Mouse (Mus musculus): ENCODE data around the gene Hist1h2ao. TPM values are rescaled to one million over a fixed set of nuclear protein-coding genes. Genes with fewer than 3 reads are reported as not detected.

Hist1h2ao gene
- not detected for polyA plus RNA-seq (2014; fragmentation: Illumina TruSeq; extraction: RNeasy Lipid Tissue Mini Kit (QIAGEN cat#74804); ENCODE audit: low read depth, low replicate concordance)

DNA sequence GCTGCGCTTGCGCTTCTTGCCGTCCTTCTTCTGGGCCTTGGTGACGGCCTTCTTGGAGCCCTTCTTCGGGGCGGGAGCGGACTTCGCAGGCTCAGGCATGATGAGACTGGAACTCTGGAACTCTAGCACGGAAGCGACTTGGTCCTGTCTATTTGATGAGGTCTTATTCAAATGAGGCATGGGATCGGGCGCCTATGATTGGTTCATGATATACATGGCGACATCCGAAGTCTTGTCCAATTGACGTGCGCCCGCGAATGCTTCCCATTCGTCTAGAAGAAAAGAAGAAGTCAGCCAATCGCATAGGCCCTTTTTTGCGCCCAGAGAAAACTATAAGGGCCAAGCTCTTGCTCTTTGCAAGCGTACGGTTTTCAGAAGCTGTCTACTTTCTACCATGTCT is at the start of gene Hist1h2ao, which contains the start of gene Hist1h2bq:
Gene Hist1h2ao, plus strand, starts transcription at position 393 of the 400 bp plus-strand sequence.
Gene Hist1h2bq, minus strand, starts transcription at position 125 of the 400 bp plus-strand sequence.

DNA sequence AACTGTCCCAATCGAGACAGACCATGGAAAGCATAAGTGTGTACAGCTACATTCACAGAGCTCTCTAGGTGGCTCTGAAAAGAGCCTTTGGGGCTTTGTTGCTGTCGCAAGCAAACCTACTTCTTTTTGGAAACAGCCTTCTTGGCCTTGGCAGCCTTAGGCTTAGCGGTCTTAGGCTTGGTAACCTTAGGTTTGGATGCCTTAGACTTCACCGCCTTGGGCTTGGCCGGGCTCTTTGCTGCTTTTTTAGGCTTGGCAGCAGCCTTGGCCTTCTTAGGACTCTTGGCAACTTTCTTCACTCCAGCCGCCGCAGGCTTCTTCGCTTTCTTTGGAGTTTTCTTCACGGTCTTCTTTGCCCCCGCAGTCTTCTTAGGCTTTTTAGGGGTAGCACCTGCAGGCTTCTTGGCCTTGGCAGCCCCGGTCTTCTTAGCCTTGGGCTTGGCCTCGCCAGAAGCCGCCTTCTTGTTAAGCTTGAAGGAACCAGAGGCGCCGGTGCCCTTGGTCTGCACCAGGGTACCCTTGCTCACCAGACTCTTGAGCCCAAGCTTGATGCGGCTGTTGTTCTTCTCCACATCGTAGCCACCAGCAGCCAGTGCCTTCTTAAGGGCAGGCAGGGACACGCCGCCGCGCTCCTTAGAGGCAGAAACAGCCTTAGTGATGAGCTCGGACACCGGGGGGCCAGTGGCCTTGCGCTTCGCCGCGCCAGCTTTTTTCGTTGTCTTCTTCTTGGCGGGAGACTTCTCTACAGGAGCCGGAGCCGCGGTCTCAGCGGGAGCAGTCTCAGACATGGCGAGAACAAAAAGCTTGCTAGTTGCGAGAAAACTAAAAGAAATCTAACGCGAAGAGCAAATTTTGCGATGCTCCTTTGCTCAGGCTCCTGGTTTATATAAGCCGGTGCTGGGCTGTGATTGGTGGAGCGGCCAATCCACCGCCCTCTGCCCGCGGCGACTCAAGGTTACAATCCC is 30.2 kb upstream of the Hist1h2ao start, which contains the start of gene Hist1h1b:
Gene Hist1h1b, minus strand, starts transcription at position 859 of the 965 bp plus-strand sequence.

DNA sequence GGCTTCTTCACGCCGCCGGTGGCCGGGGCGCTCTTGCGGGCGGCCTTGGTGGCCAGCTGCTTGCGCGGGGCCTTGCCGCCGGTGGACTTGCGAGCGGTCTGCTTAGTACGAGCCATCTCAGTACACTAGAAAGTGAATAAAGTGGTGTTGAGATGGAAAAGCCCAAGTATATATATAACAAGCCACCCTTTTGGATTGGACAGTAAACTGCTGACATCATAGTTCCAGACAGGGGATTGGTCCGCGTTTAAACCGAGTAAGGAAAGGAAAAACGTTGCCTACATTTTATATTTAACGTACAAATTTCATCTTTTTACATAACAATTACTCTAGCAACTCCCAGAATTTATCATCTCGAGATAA is 27.0 kb upstream of the Hist1h2ao start, which contains the start of gene Hist1h3i:
Gene Hist1h3i, minus strand, starts transcription at position 116 of the 363 bp plus-strand sequence.

DNA sequence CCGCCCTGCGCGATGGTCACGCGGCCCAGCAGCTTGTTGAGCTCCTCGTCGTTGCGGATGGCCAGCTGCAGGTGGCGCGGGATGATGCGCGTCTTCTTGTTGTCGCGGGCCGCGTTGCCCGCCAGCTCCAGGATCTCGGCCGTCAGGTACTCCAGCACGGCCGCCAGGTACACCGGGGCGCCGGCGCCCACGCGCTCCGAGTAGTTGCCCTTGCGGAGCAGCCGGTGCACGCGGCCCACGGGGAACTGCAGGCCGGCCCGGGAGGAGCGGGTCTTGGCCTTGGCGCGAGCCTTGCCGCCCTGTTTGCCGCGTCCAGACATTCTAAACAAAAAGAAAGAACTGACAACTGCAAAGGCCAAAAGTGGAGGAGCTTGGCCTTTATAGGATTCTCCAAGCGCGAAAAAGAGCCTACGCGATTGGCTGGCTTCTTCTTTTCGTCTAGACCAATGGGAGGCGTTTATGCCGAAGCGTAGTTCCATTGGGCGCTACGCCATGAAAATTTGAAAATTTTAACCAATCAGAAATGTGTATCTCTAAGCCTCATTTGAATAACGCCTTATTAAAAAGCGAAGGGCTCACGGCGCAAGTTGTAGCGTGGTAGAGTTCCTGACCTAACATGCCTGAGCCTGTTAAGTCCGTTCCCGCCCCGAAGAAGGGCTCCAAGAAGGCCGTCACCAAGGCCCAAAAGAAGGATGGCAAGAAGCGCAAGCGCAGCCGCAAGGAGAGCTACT is 23.2 kb upstream of the Hist1h2ao start, which contains the start of the genes Hist1h2an and Hist1h2bp:
Gene Hist1h2an, minus strand, starts transcription at position 320 of the 731 bp plus-strand sequence.
Gene Hist1h2bp, plus strand, starts transcription at position 563 of the 731 bp plus-strand sequence.

GRCm38 (mm10) chr13:21811539-21811938 is 1.3 kb downstream of the Hist1h2ao start, which contains the start of gene Hist1h4m:
Hist1h4m (plus strand) TSS chr13:21811746.

DNA sequence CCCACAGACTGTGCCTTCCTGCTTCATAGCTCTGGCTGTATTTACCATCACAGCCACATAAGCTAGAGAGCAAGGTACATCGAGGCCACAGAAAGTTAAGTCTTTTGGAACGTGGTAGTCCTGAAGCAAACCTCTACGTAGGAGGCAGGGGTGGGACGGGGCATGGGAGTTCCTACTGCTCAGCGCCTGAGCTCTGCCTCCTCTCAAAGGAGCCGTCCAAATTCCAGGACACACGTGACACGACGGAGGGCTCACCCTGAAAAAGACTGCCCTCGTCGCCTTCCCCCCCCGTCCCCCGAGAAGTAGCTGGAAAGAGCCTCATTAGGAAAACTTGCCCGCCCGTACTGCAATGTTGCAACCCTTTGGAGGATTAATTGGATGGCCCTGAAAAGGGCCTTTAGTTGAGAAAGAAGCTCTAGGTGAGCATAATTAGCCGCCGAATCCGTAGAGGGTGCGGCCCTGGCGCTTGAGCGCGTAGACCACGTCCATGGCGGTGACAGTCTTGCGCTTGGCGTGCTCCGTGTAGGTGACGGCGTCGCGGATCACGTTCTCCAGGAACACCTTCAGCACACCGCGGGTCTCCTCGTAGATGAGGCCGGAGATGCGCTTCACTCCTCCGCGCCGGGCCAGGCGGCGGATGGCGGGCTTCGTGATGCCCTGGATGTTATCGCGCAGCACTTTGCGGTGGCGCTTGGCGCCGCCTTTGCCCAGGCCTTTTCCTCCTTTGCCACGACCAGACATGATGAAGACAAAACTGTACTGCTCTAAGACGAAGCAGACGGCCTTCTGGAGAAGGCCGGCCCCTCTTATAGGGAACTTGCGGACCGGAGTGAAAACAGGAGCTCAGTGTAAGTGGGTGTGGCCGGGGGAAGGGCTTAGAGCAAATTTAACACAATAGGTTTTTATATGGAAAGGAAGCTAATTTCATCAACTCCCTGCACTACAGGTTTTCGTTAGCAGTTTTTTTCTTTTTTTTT is 21.4 kb downstream of the Hist1h2ao start, which contains the start of gene Hist1h4n:
Gene Hist1h4n, minus strand, starts transcription at position 779 of the 977 bp plus-strand sequence.

DNA sequence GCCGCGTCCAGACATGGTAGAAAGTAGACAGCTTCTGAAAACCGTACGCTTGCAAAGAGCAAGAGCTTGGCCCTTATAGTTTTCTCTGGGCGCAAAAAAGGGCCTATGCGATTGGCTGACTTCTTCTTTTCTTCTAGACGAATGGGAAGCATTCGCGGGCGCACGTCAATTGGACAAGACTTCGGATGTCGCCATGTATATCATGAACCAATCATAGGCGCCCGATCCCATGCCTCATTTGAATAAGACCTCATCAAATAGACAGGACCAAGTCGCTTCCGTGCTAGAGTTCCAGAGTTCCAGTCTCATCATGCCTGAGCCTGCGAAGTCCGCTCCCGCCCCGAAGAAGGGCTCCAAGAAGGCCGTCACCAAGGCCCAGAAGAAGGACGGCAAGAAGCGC is 23.2 kb downstream of the Hist1h2ao start, which contains the start of the genes Hist1h2ap and Hist1h2br:
Gene Hist1h2ap, minus strand, starts transcription at position 47 of the 400 bp plus-strand sequence.
Gene Hist1h2br, plus strand, starts transcription at position 283 of the 400 bp plus-strand sequence.

Other genes starting within 250 kb of the Hist1h2ao start
- gene Olfr1364, start 228.7 kb upstream of the Hist1h2ao start, polyA plus RNA-seq (2014; fragmentation: Illumina TruSeq; extraction: RNeasy Lipid Tissue Mini Kit (QIAGEN cat#74804); ENCODE audit: low read depth, low replicate concordance), result not detected
- gene Olfr1362, start 196.4 kb upstream of the Hist1h2ao start, polyA plus RNA-seq (2014; fragmentation: Illumina TruSeq; extraction: RNeasy Lipid Tissue Mini Kit (QIAGEN cat#74804); ENCODE audit: low read depth, low replicate concordance), result not detected
- not detected for gene Olfr11, start 167.9 kb upstream of the Hist1h2ao start, polyA plus RNA-seq (2014; fragmentation: Illumina TruSeq; extraction: RNeasy Lipid Tissue Mini Kit (QIAGEN cat#74804); ENCODE audit: low read depth, low replicate concordance)
- gene Olfr1361, start 147.1 kb upstream of the Hist1h2ao start, polyA plus RNA-seq (2014; fragmentation: Illumina TruSeq; extraction: RNeasy Lipid Tissue Mini Kit (QIAGEN cat#74804); ENCODE audit: low read depth, low replicate concordance), result not detected
- not detected for gene Olfr1360, start 133.1 kb upstream of the Hist1h2ao start, polyA plus RNA-seq (2014; fragmentation: Illumina TruSeq; extraction: RNeasy Lipid Tissue Mini Kit (QIAGEN cat#74804); ENCODE audit: low read depth, low replicate concordance)
- not detected for gene Olfr1359, start 112.4 kb upstream of the Hist1h2ao start, polyA plus RNA-seq (2014; fragmentation: Illumina TruSeq; extraction: RNeasy Lipid Tissue Mini Kit (QIAGEN cat#74804); ENCODE audit: low read depth, low replicate concordance)
- not detected for gene Hist1h2bl, start 94.3 kb upstream of the Hist1h2ao start, polyA plus RNA-seq (2014; fragmentation: Illumina TruSeq; extraction: RNeasy Lipid Tissue Mini Kit (QIAGEN cat#74804); ENCODE audit: low read depth, low replicate concordance)
- gene Hist1h2ai, start 94.0 kb upstream of the Hist1h2ao start, polyA plus RNA-seq (2014; fragmentation: Illumina TruSeq; extraction: RNeasy Lipid Tissue Mini Kit (QIAGEN cat#74804); ENCODE audit: low read depth, low replicate concordance), result not detected
- not detected for gene Hist1h3h, start 92.8 kb upstream of the Hist1h2ao start, polyA plus RNA-seq (2014; fragmentation: Illumina TruSeq; extraction: RNeasy Lipid Tissue Mini Kit (QIAGEN cat#74804); ENCODE audit: low read depth, low replicate concordance)
- gene Hist1h2bm, start 88.4 kb upstream of the Hist1h2ao start, polyA plus RNA-seq (2014; fragmentation: Illumina TruSeq; extraction: RNeasy Lipid Tissue Mini Kit (QIAGEN cat#74804); ENCODE audit: low read depth, low replicate concordance), result not detected
- not detected for gene Hist1h4j, start 75.4 kb upstream of the Hist1h2ao start, polyA plus RNA-seq (2014; fragmentation: Illumina TruSeq; extraction: RNeasy Lipid Tissue Mini Kit (QIAGEN cat#74804); ENCODE audit: low read depth, low replicate concordance)
- not detected for gene Hist1h4k, start 60.0 kb upstream of the Hist1h2ao start, polyA plus RNA-seq (2014; fragmentation: Illumina TruSeq; extraction: RNeasy Lipid Tissue Mini Kit (QIAGEN cat#74804); ENCODE audit: low read depth, low replicate concordance)
- gene Hist1h2ak, start 56.6 kb upstream of the Hist1h2ao start, polyA plus RNA-seq (2014; fragmentation: Illumina TruSeq; extraction: RNeasy Lipid Tissue Mini Kit (QIAGEN cat#74804); ENCODE audit: low read depth, low replicate concordance), result not detected
- not detected for gene Hist1h2bn, start 56.3 kb upstream of the Hist1h2ao start, polyA plus RNA-seq (2014; fragmentation: Illumina TruSeq; extraction: RNeasy Lipid Tissue Mini Kit (QIAGEN cat#74804); ENCODE audit: low read depth, low replicate concordance)
- not detected for gene Hist1h1b, start 29.8 kb upstream of the Hist1h2ao start, polyA plus RNA-seq (2014; fragmentation: Illumina TruSeq; extraction: RNeasy Lipid Tissue Mini Kit (QIAGEN cat#74804); ENCODE audit: low read depth, low replicate concordance)
- not detected for gene Hist1h3i, start 27.1 kb upstream of the Hist1h2ao start, polyA plus RNA-seq (2014; fragmentation: Illumina TruSeq; extraction: RNeasy Lipid Tissue Mini Kit (QIAGEN cat#74804); ENCODE audit: low read depth, low replicate concordance)
- gene Hist1h2an, start 23.2 kb upstream of the Hist1h2ao start, polyA plus RNA-seq (2014; fragmentation: Illumina TruSeq; extraction: RNeasy Lipid Tissue Mini Kit (QIAGEN cat#74804); ENCODE audit: low read depth, low replicate concordance), result not detected
- gene Hist1h2bp, start 23.0 kb upstream of the Hist1h2ao start, polyA plus RNA-seq (2014; fragmentation: Illumina TruSeq; extraction: RNeasy Lipid Tissue Mini Kit (QIAGEN cat#74804); ENCODE audit: low read depth, low replicate concordance), result not detected
- gene Hist1h2bq, start 268 bp upstream of the Hist1h2ao start, polyA plus RNA-seq (2014; fragmentation: Illumina TruSeq; extraction: RNeasy Lipid Tissue Mini Kit (QIAGEN cat#74804); ENCODE audit: low read depth, low replicate concordance), result not detected
- not detected for gene Hist1h4m, start 1.3 kb downstream of the Hist1h2ao start, polyA plus RNA-seq (2014; fragmentation: Illumina TruSeq; extraction: RNeasy Lipid Tissue Mini Kit (QIAGEN cat#74804); ENCODE audit: low read depth, low replicate concordance)
- not detected for gene Hist1h4n, start 21.7 kb downstream of the Hist1h2ao start, polyA plus RNA-seq (2014; fragmentation: Illumina TruSeq; extraction: RNeasy Lipid Tissue Mini Kit (QIAGEN cat#74804); ENCODE audit: low read depth, low replicate concordance)
- not detected for gene Hist1h2ap, start 23.0 kb downstream of the Hist1h2ao start, polyA plus RNA-seq (2014; fragmentation: Illumina TruSeq; extraction: RNeasy Lipid Tissue Mini Kit (QIAGEN cat#74804); ENCODE audit: low read depth, low replicate concordance)
- 1.2 TPM for gene Hist1h2br, start 23.3 kb downstream of the Hist1h2ao start, polyA plus RNA-seq (2014; fragmentation: Illumina TruSeq; extraction: RNeasy Lipid Tissue Mini Kit (QIAGEN cat#74804); ENCODE audit: low read depth, low replicate concordance)
- gene Zfp184, start 134.6 kb downstream of the Hist1h2ao start, polyA plus RNA-seq (2014; fragmentation: Illumina TruSeq; extraction: RNeasy Lipid Tissue Mini Kit (QIAGEN cat#74804); ENCODE audit: low read depth, low replicate concordance), result 2.9 TPM
- not detected for gene Pom121l2, start 170.7 kb downstream of the Hist1h2ao start, polyA plus RNA-seq (2014; fragmentation: Illumina TruSeq; extraction: RNeasy Lipid Tissue Mini Kit (QIAGEN cat#74804); ENCODE audit: low read depth, low replicate concordance)
- gene Prss16, start 199.3 kb downstream of the Hist1h2ao start, polyA plus RNA-seq (2014; fragmentation: Illumina TruSeq; extraction: RNeasy Lipid Tissue Mini Kit (QIAGEN cat#74804); ENCODE audit: low read depth, low replicate concordance), result 0.35 TPM
- not detected for gene Hist1h2ah, start 225.1 kb downstream of the Hist1h2ao start, polyA plus RNA-seq (2014; fragmentation: Illumina TruSeq; extraction: RNeasy Lipid Tissue Mini Kit (QIAGEN cat#74804); ENCODE audit: low read depth, low replicate concordance)
- gene Hist1h2bk, start 225.4 kb downstream of the Hist1h2ao start, polyA plus RNA-seq (2014; fragmentation: Illumina TruSeq; extraction: RNeasy Lipid Tissue Mini Kit (QIAGEN cat#74804); ENCODE audit: low read depth, low replicate concordance), result not detected
- gene Hist1h4i, start 230.9 kb downstream of the Hist1h2ao start, polyA plus RNA-seq (2014; fragmentation: Illumina TruSeq; extraction: RNeasy Lipid Tissue Mini Kit (QIAGEN cat#74804); ENCODE audit: low read depth, low replicate concordance), result 7.8 TPM
- gene Hist1h2ag, start 232.5 kb downstream of the Hist1h2ao start, polyA plus RNA-seq (2014; fragmentation: Illumina TruSeq; extraction: RNeasy Lipid Tissue Mini Kit (QIAGEN cat#74804); ENCODE audit: low read depth, low replicate concordance), result not detected
- gene Hist1h2bj, start 232.7 kb downstream of the Hist1h2ao start, polyA plus RNA-seq (2014; fragmentation: Illumina TruSeq; extraction: RNeasy Lipid Tissue Mini Kit (QIAGEN cat#74804); ENCODE audit: low read depth, low replicate concordance), result not detected